Mouse (Mus musculus): ENCODE results near the gene Il17ra.
A peak's percentile ranks its signal among the peaks of the same experiment; 100 is the strongest.

GRCm38 (mm10) chr6:120463884-120464283 is 837 bp downstream of the Il17ra start:
- TF ChIP-seq CTCF (IDR thresholded peaks at IDR 0.05) (peak; percentile 22; the same call in 1 of the 2 replicates), EP300 (IDR thresholded peaks at IDR 0.05) (no peak)
